In genomic region chr2:147789268-147789667, GRCm38 (mm10) we compare ENCODE assay signal across 9 mouse cellular contexts.
A peak's percentile ranks its signal among the peaks of the same experiment; 100 is the strongest.
DNase-seq lines count a peak whose midpoint lies in the region; ATAC-seq and TF ChIP-seq lines count a peak whose summit lies in the region.
"Had no signal": no experiment of that assay in that cellular context is flagged by ENCODE, and none has a peak within 500 bp of the region (broad histone marks: within the 10 kb centered on the region; RNA-seq: fewer than 3 reads in every experiment).

No protein-coding gene starts in this region.

- WGBS in neural tube, embryonic 11.5 days, result 8% methylated on average over 3 of the region's 3 CpGs

- no peaks in the 10 kb centered on the region for H3K9me3 ChIP-seq in MEL (replicated peaks; ENCODE audit: insufficient read depth, low read length)
- H3K9me3 ChIP-seq in neural tube, embryonic 11.5 days (ENCODE audit: control insufficient read depth, low read length), result no peaks in the 10 kb centered on the region

- H3K4me2 ChIP-seq in neural tube, embryonic 11.5 days (ENCODE audit: low read depth), result no peak overlapping the region

- H3K27me3 ChIP-seq in MEL (ENCODE audit: control insufficient read depth in 1 of 2, insufficient read depth in 2 of 2, low read length in 2 of 2), result no peaks in the 10 kb centered on the region
- H3K27me3 ChIP-seq in neural tube, embryonic 11.5 days (ENCODE audit: control insufficient read depth, insufficient read depth, low read length), result no peaks in the 10 kb centered on the region

- no peak for ATAC-seq in neural tube, embryonic 11.5 days (ENCODE audit: insufficient read depth, low FRiP score, low TSS enrichment)

- no peak overlapping the region for H3K9ac ChIP-seq in MEL (ENCODE audit: control insufficient read depth, low read depth, low read length, poor library complexity, severe bottlenecking)
- H3K9ac ChIP-seq in neural tube, embryonic 11.5 days (ENCODE audit: low read length), result no peak overlapping the region

- no peak overlapping the region for H3K27ac ChIP-seq in MEL (ENCODE audit: control insufficient read depth, low read depth, low read length)
- no peak overlapping the region for H3K27ac ChIP-seq in neural tube, embryonic 11.5 days (ENCODE audit: low read depth, low read length)
- H3K27ac ChIP-seq: macrophage had no signal

- H3K4me1 ChIP-seq in MEL (ENCODE audit: control insufficient read depth in 1 of 2, insufficient read depth in 2 of 2, low read length in 2 of 2), result no peaks in the 10 kb centered on the region
- H3K4me1 ChIP-seq in neural tube, embryonic 11.5 days (ENCODE audit: control insufficient read depth, insufficient read depth, low read length), result no peaks in the 10 kb centered on the region

- no peak for TF ChIP-seq EP300 in MEL (IDR thresholded peaks at IDR 0.05; ENCODE audit: low read depth in 1 of 2, low read length in 2 of 2)

- intact Hi-C loops in left cerebral cortex, postnatal 14 days (cut with DNase I), result loop anchor here (5.0 kb wide), 2 partner anchors 52 to 407 kb away; no protein-coding TSS in a partner anchor

- H3K4me3 ChIP-seq in MEL (ENCODE audit: control insufficient read depth in 1 of 2, insufficient read depth in 1 of 2, low read depth in 2 of 2, low read length in 2 of 2), result no peak overlapping the region
- no peak overlapping the region for H3K4me3 ChIP-seq in neural tube, embryonic 11.5 days (ENCODE audit: low read depth, low read length)

- no peaks in the 10 kb centered on the region for H3K79me2 ChIP-seq in MEL (ENCODE audit: control insufficient read depth, insufficient read depth, low read length, poor library complexity)

- H3K36me3 ChIP-seq in MEL (ENCODE audit: control insufficient read depth in 1 of 2, insufficient read depth in 2 of 2, low read length in 2 of 2), result no peaks in the 10 kb centered on the region
- no peaks in the 10 kb centered on the region for H3K36me3 ChIP-seq in neural tube, embryonic 11.5 days (ENCODE audit: control insufficient read depth, insufficient read depth, low read length)

- TF ChIP-seq RAD21 in MEL (IDR thresholded peaks at IDR 0.05; ENCODE audit: low read depth, low read length), result peak; percentile 11

- no peak for TF ChIP-seq POLR2A in MEL (IDR thresholded peaks at IDR 0.05; ENCODE audit: control insufficient read depth in 1 of 2, insufficient read depth in 1 of 2, low read depth in 1 of 2, low read length in 2 of 2, poor library complexity in 1 of 2)

- peak; percentile 11 to 29 (median 20); a peak in 1 of 6 replicates for TF ChIP-seq CTCF in MEL (IDR thresholded peaks at IDR 0.05 in 2 of 3, conservative IDR thresholded peaks at IDR 0.05 in 1 of 3; ENCODE audit: control insufficient read depth in 1 of 3, insufficient read depth in 1 of 3, low read depth in 2 of 3, low read length in 3 of 3, poor library complexity in 1 of 3, severe bottlenecking in 1 of 3)

- DNase-seq in gastrocnemius, postnatal 4 days (ENCODE audit: low spot score in 2 of 2), result peak; percentile 36 to 59
- no peak for DNase-seq in gastrocnemius, postnatal 25 days
- DNase-seq in MEL (ENCODE audit: low read depth, low spot score), result peak; percentile 14
- DNase-seq in cerebellum, postnatal 10 days, result peak; percentile 81 to 84
- peak; percentile 77 for DNase-seq in heart, postnatal 4 days
- peak; percentile 72 to 86 for DNase-seq in left cerebral cortex, postnatal 14 days (ENCODE audit: low spot score in 2 of 2)
- peak; percentile 73 for DNase-seq in neural tube, embryonic 11.5 days (ENCODE audit: low spot score)
- DNase-seq in spleen, postnatal 14 days (ENCODE audit: low spot score in 2 of 2), result no peak

TF ChIP-seq in MEL, 35 proteins besides CTCF, POLR2A, EP300 and RAD21:
- TF ChIP-seq NELFE (IDR thresholded peaks at IDR 0.05; ENCODE audit: low read depth, low read length), result no peak
- no peak for TF ChIP-seq ZNF384 (IDR thresholded peaks at IDR 0.05; ENCODE audit: low read depth, low read length)
- TF ChIP-seq ETS1 (IDR thresholded peaks at IDR 0.05; ENCODE audit: low read depth, low read length), result no peak

Comparison
In these comparisons a context has a peak if more than half of its experiments do, and no peak if none do; other contexts are left out.
1. DNase-seq: peak in gastrocnemius, postnatal 4 days (2 of 2), MEL (single experiment), cerebellum, postnatal 10 days (2 of 2), heart, postnatal 4 days (single experiment), left cerebral cortex, postnatal 14 days (2 of 2) and neural tube, embryonic 11.5 days (single experiment); none in gastrocnemius, postnatal 25 days (single experiment) and spleen, postnatal 14 days (0 of 2).